ENCODE assay signal across 7 mouse cellular contexts in the genomic region with DNA sequence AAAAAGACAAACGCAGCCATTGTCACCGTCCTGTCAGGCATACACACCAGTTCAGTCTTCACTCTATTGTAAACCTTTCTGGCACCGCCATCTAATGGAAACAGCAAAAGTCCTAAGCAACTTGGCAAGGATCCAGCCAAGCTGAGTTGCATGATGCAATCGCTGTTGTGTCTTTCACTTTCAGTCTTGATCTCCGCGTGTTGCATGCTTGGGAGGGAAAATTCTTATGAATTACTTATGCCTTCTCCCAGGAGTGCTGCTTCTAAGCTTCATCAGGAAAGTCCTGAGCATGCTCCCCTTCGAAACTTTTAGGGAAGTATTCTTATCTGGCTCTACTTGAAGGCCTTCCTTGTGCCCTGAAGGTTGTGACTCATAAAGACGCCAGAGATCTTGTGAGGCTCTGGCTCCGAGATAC. TPM values are rescaled to one million over a fixed set of nuclear protein-coding genes. Genes with fewer than 3 reads are reported as not detected.
DNase-seq lines count a peak whose midpoint lies in the region; ATAC-seq and TF ChIP-seq lines count a peak whose summit lies in the region.

No protein-coding gene starts in this region.

- TF ChIP-seq EP300 in liver, postnatal 0 days (IDR thresholded peaks at IDR 0.05; ENCODE audit: low read depth) = no peak

- no peaks in the 10 kb centered on the region for H3K9me3 ChIP-seq in liver, postnatal 0 days (ENCODE audit: low read length)
- H3K9me3 ChIP-seq in liver, embryonic 11.5 days (ENCODE audit: control insufficient read depth, low read length) = peaks cover 3% of the 10 kb centered on the region; the same call in 1 of the 2 replicates

- no peak overlapping the region for H3K9ac ChIP-seq in liver, postnatal 0 days (replicated peaks)
- H3K9ac ChIP-seq in liver, embryonic 11.5 days (ENCODE audit: low read depth, low read length) = no peak overlapping the region

- H3K4me3 ChIP-seq in liver, postnatal 0 days (ENCODE audit: low read depth, low read length) = no peak overlapping the region
- H3K4me3 ChIP-seq in liver, embryonic 11.5 days (ENCODE audit: low read depth, low read length) = no peak overlapping the region
- peak overlapping the region; percentile 6 for H3K4me3 ChIP-seq in lung, adult 2 months (replicated peaks; ENCODE audit: extremely low read depth, low read depth, low read length)

- no peak for ATAC-seq in liver, postnatal 0 days
- ATAC-seq in liver, embryonic 11.5 days (replicated peaks; ENCODE audit: low FRiP score) = no peak
- peak; percentile 57; the same call in 1 of the 2 replicates for ATAC-seq in erythroid progenitor cell, adult 5-6 weeks (replicated peaks; ENCODE audit: low FRiP score, poor library complexity, severe bottlenecking)
- no peak; the same call in 1 of the 2 replicates for ATAC-seq in monocyte, adult 5-6 weeks (replicated peaks; ENCODE audit: insufficient number of reproducible peaks, low FRiP score, low TSS enrichment, poor library complexity, severe bottlenecking)

- 66% methylated on average over 9 of the region's 9 CpGs for WGBS in liver, postnatal 0 days (ENCODE audit: insufficient replicate concordance)
- WGBS in liver, embryonic 11.5 days = 80% methylated on average over 9 of the region's 9 CpGs
- 25% methylated on average over 9 of the region's 9 CpGs for WGBS in lung, adult 2 months

- TF ChIP-seq POLR2A in lung, adult 2 months (IDR thresholded peaks at IDR 0.05; ENCODE audit: borderline replicate concordance, extremely low read depth, low read depth, low read length) = no peak

- H3K27ac ChIP-seq in liver, postnatal 0 days (ENCODE audit: low read depth) = no peak overlapping the region
- no peak overlapping the region for H3K27ac ChIP-seq in liver, embryonic 11.5 days (ENCODE audit: low read depth, low read length)

- H3K36me3 ChIP-seq in liver, postnatal 0 days (replicated peaks; ENCODE audit: insufficient read depth, low read length) = no peaks in the 10 kb centered on the region
- H3K36me3 ChIP-seq in liver, embryonic 11.5 days (ENCODE audit: control insufficient read depth, insufficient read depth, low read length) = no peaks in the 10 kb centered on the region
- H3K36me3 ChIP-seq in splenic B cell, adult 2 months (ENCODE audit: control insufficient read depth, insufficient read depth, low read length, poor library complexity, severe bottlenecking) = no peaks in the 10 kb centered on the region

- H3K4me2 ChIP-seq in liver, postnatal 0 days (ENCODE audit: low read depth, low read length) = peak overlapping the region; percentile 42; the same call in 1 of the 2 replicates
- no peak overlapping the region for H3K4me2 ChIP-seq in liver, embryonic 11.5 days

- H3K4me1 ChIP-seq in liver, postnatal 0 days (ENCODE audit: insufficient read depth) = no peaks in the 10 kb centered on the region
- no peaks in the 10 kb centered on the region for H3K4me1 ChIP-seq in liver, embryonic 11.5 days (replicated peaks; ENCODE audit: control insufficient read depth, insufficient read depth, low read length)
- no peaks in the 10 kb centered on the region for H3K4me1 ChIP-seq in lung, adult 2 months (ENCODE audit: control insufficient read depth, insufficient read depth, low read length)

- no peak for TF ChIP-seq CTCF in liver, postnatal 0 days (IDR thresholded peaks at IDR 0.05; ENCODE audit: low read depth)
- TF ChIP-seq CTCF in lung, adult 2 months (IDR thresholded peaks at IDR 0.05; ENCODE audit: insufficient read depth, low read length) = no peak

- peak; percentile 26 for DNase-seq in liver, postnatal 0 days
- DNase-seq in liver, embryonic 11.5 days (ENCODE audit: low spot score) = no peak
- DNase-seq in NIH3T3 (ENCODE audit: low read depth) = peak; percentile 85
- DNase-seq in lung, adult 2 months = peak; percentile 22
- peak; percentile 43 for DNase-seq in splenic B cell, adult 2 months (ENCODE audit: low read depth, low spot score)

- no peaks in the 10 kb centered on the region for H3K27me3 ChIP-seq in liver, postnatal 0 days (ENCODE audit: insufficient read depth, low read length)
- no peaks in the 10 kb centered on the region; the same call in 1 of the 2 replicates for H3K27me3 ChIP-seq in liver, embryonic 11.5 days (replicated peaks; ENCODE audit: control insufficient read depth, insufficient read depth, low read length)
- no peaks in the 10 kb centered on the region for H3K27me3 ChIP-seq in splenic B cell, adult 2 months (ENCODE audit: control insufficient read depth, insufficient read depth, low read length, poor library complexity, severe bottlenecking)

RNA-seq across cellular contexts. Expression of a gene that starts 19.4 kb away (rescaled TPM):
- polyA plus RNA-seq in liver, postnatal 0 days (2015; fragmentation: Nextera tagmentation; extraction: Ambion mirVana) = 6.4 and 6.5 TPM in 2 replicates
- 58.4 and 63.4 TPM in 2 replicates for polyA plus RNA-seq in liver, embryonic 11.5 days (2014; fragmentation: Nextera tagmentation; extraction: Ambion mirVana)
- 72.5 and 73.9 TPM in 2 replicates for total RNA-seq in erythroid progenitor cell, adult 5-6 weeks (2015; ENCODE audit: low replicate concordance)
- total RNA-seq in erythroid progenitor cell, adult 5-6 weeks (2017; ENCODE audit: low replicate concordance) = 50.8 and 66.6 TPM in 2 replicates
- 4.9 and 5.9 TPM in 2 replicates for polyA plus RNA-seq in lung, adult 2 months (2012; rRNA removed)
- total RNA-seq in monocyte, adult 5-6 weeks (2017) = 18.7 to 39.0 TPM (median 26.6 TPM) in 3 replicates
